Mouse (Mus musculus) MEL (cell line): ENCODE results near the gene Gale. TPM values are rescaled to one million over a fixed set of nuclear protein-coding genes. Genes with fewer than 3 reads are reported as not detected.

ENCODE experiments used
- DNase-seq: peaks from one replicate; pipeline ENCODE4 v3.0.0; 2011; ENCODE audit warnings: low read depth, low spot score
- H3K27ac ChIP-seq: 2 replicates; pipeline ENCODE4 v1.5.1; 2012; ENCODE audit warnings: low read depth, mild to moderate bottlenecking, control low read depth, low read length, moderate library complexity; ENCODE audit not compliant: control insufficient read depth
- H3K27me3 ChIP-seq, 2 experiments: fragments of 150-350 bp in 1 of 2; sonication (generic) in 1 of 2; 2 replicates each; pipeline ENCODE4 v1.6.1; 2012; ENCODE audit warnings: low read length in 2 of 2, mild to moderate bottlenecking in 2 of 2, improper control_type of control experiment in 1 of 2, moderate library complexity in 1 of 2; ENCODE audit not compliant: insufficient read depth in 2 of 2, control insufficient read depth in 1 of 2
- H3K36me3 ChIP-seq, 2 experiments: 2 replicates each; pipeline ENCODE4 v1.6.1; 2012 to 2014; ENCODE audit warnings: low read length in 2 of 2, improper control_type of control experiment in 1 of 2, inconsistent platforms in 1 of 2, mild to moderate bottlenecking in 1 of 2; ENCODE audit not compliant: insufficient read depth in 2 of 2, control insufficient read depth in 1 of 2
- H3K4me1 ChIP-seq, 2 experiments: fragments of 150-350 bp in 1 of 2; sonication (generic) in 1 of 2; 2 replicates each; pipeline ENCODE4 v1.6.1; 2012; ENCODE audit warnings: low read length in 2 of 2, improper control_type of control experiment in 1 of 2, mild to moderate bottlenecking in 1 of 2; ENCODE audit not compliant: insufficient read depth in 2 of 2, control insufficient read depth in 1 of 2
- H3K4me3 ChIP-seq, 2 experiments: fragments of 150-350 bp in 1 of 2; sonication (generic) in 1 of 2; 2 replicates each; pipeline ENCODE4 v1.5.1; 2012; ENCODE audit warnings: low read depth in 2 of 2, low read length in 2 of 2, mild to moderate bottlenecking in 2 of 2, moderate library complexity in 2 of 2, control low read depth in 1 of 2, improper control_type of control experiment in 1 of 2; ENCODE audit not compliant: control insufficient read depth in 1 of 2, insufficient read depth in 1 of 2
- H3K79me2 ChIP-seq: 2 replicates; pipeline ENCODE4 v1.6.1; 2012; ENCODE audit warnings: mild to moderate bottlenecking, low read length, moderate library complexity; ENCODE audit not compliant: control insufficient read depth, poor library complexity, insufficient read depth
- H3K9ac ChIP-seq: 2 replicates; pipeline ENCODE4 v1.6.1; 2012; ENCODE audit warnings: low read depth, mild to moderate bottlenecking, control low read depth, low read length, moderate library complexity; ENCODE audit not compliant: control insufficient read depth, poor library complexity, severe bottlenecking
- H3K9me3 ChIP-seq: fragments of 150-350 bp; sonication (generic); replicated peaks from 2 replicates; pipeline ENCODE4 v1.6.1; 2012; ENCODE audit warnings: mild to moderate bottlenecking, low read length, improper control_type of control experiment, moderate library complexity; ENCODE audit not compliant: insufficient read depth
- BHLHE40 ChIP-seq: IDR thresholded peaks from 2 replicates; pipeline ENCODE4 v1.6.1; 2012; ENCODE audit warnings: low read depth, mild to moderate bottlenecking, inconsistent platforms, low read length, improper control_type of control experiment, borderline replicate concordance
- CHD2 ChIP-seq: IDR thresholded peaks from 2 replicates; pipeline ENCODE4 v1.6.1; 2011; ENCODE audit warnings: low read length, improper control_type of control experiment
- CTCF ChIP-seq, 3 experiments: IDR thresholded peaks in 2 of 3; conservative IDR thresholded peaks in 1 of 3; 2 replicates each; pipeline ENCODE4 v1.5.1; 2011 to 2012; ENCODE audit warnings: low read length in 3 of 3, low read depth in 2 of 3, mild to moderate bottlenecking in 2 of 3, improper control_type of control experiment in 1 of 3, inconsistent platforms in 1 of 3, mixed read lengths in 1 of 3, moderate library complexity in 1 of 3; ENCODE audit not compliant: control insufficient read depth in 1 of 3, insufficient read depth in 1 of 3, poor library complexity in 1 of 3, severe bottlenecking in 1 of 3
- E2F4 ChIP-seq: IDR thresholded peaks from 2 replicates; pipeline ENCODE4 v1.6.1; 2011; ENCODE audit warnings: low read depth, low read length, improper control_type of control experiment, borderline replicate concordance
- ELF1 ChIP-seq: IDR thresholded peaks from 2 replicates; pipeline ENCODE4 v1.6.1; 2014; ENCODE audit warnings: low read depth, mild to moderate bottlenecking, inconsistent platforms, low read length, improper control_type of control experiment, moderate library complexity
- EP300 ChIP-seq, 2 experiments: IDR thresholded peaks; 2 replicates each; pipeline ENCODE4 v1.6.1; 2011; ENCODE audit warnings: improper control_type of control experiment in 2 of 2, low read length in 2 of 2, low read depth in 1 of 2, mild to moderate bottlenecking in 1 of 2
- GABPA ChIP-seq: IDR thresholded peaks from 2 replicates; pipeline ENCODE4 v1.6.1; 2012; ENCODE audit warnings: low read depth, mild to moderate bottlenecking, inconsistent platforms, low read length, improper control_type of control experiment, moderate library complexity
- GATA1 ChIP-seq: IDR thresholded peaks from 2 replicates; pipeline ENCODE4 v1.6.1; 2011; ENCODE audit warnings: low read depth, low read length, improper control_type of control experiment
- MAFK ChIP-seq: IDR thresholded peaks from 2 replicates; pipeline ENCODE4 v1.6.1; 2011; ENCODE audit warnings: low read depth, mild to moderate bottlenecking, low read length, improper control_type of control experiment, borderline replicate concordance
- MAX ChIP-seq: IDR thresholded peaks from 2 replicates; pipeline ENCODE4 v1.6.1; 2011; ENCODE audit warnings: low read length, improper control_type of control experiment
- MAZ ChIP-seq: IDR thresholded peaks from 2 replicates; pipeline ENCODE4 v1.6.1; 2012; ENCODE audit warnings: low read depth, mild to moderate bottlenecking, inconsistent platforms, low read length, improper control_type of control experiment
- MXI1 ChIP-seq: IDR thresholded peaks from 2 replicates; pipeline ENCODE4 v1.6.1; 2011; ENCODE audit warnings: mild to moderate bottlenecking, low read depth, low read length, improper control_type of control experiment
- MYC ChIP-seq: IDR thresholded peaks from 2 replicates; pipeline ENCODE4 v1.6.1; 2011; ENCODE audit warnings: low read depth, mild to moderate bottlenecking, low read length, improper control_type of control experiment, moderate library complexity
- NELFE ChIP-seq: IDR thresholded peaks from 2 replicates; pipeline ENCODE4 v1.6.1; 2011; ENCODE audit warnings: low read depth, low read length, improper control_type of control experiment
- NRF1 ChIP-seq: IDR thresholded peaks from 2 replicates; pipeline ENCODE4 v1.6.1; 2014; ENCODE audit warnings: low read depth, mild to moderate bottlenecking, inconsistent platforms, low read length, improper control_type of control experiment, moderate library complexity; ENCODE audit not compliant: poor library complexity, insufficient read depth, severe bottlenecking
- POLR2AphosphoS2 ChIP-seq: IDR thresholded peaks from 2 replicates; pipeline ENCODE4 v1.6.1; 2011; ENCODE audit warnings: low read length, improper control_type of control experiment
- RAD21 ChIP-seq: IDR thresholded peaks from 2 replicates; pipeline ENCODE4 v1.6.1; 2011; ENCODE audit warnings: mild to moderate bottlenecking, low read depth, low read length, improper control_type of control experiment
- SIN3A ChIP-seq: IDR thresholded peaks from 2 replicates; pipeline ENCODE4 v1.6.1; 2012; ENCODE audit warnings: low read length, improper control_type of control experiment, inconsistent platforms
- TAL1 ChIP-seq: IDR thresholded peaks from 2 replicates; pipeline ENCODE4 v1.6.1; 2012; ENCODE audit warnings: mild to moderate bottlenecking, inconsistent platforms, low read length, moderate library complexity, mixed read lengths
- UBTF ChIP-seq: IDR thresholded peaks from 2 replicates; pipeline ENCODE4 v1.6.1; 2012; ENCODE audit warnings: low read depth, mild to moderate bottlenecking, inconsistent platforms, low read length, improper control_type of control experiment, moderate library complexity, borderline replicate concordance; ENCODE audit not compliant: insufficient read depth
- USF1 ChIP-seq: IDR thresholded peaks from 2 replicates; pipeline ENCODE4 v1.6.1; 2014; ENCODE audit warnings: low read depth, mild to moderate bottlenecking, inconsistent platforms, low read length, improper control_type of control experiment, moderate library complexity
- USF2 ChIP-seq, 2 experiments: IDR thresholded peaks; 2 replicates each; pipeline ENCODE4 v1.6.1; 2011 to 2012; ENCODE audit warnings: improper control_type of control experiment in 2 of 2, low read length in 2 of 2, borderline replicate concordance in 1 of 2, inconsistent platforms in 1 of 2, low read depth in 1 of 2, mild to moderate bottlenecking in 1 of 2; ENCODE audit not compliant: insufficient read depth in 1 of 2
- ZC3H11A ChIP-seq: IDR thresholded peaks from 2 replicates; pipeline ENCODE4 v1.6.1; 2012; ENCODE audit warnings: low read depth, mild to moderate bottlenecking, inconsistent platforms, low read length, improper control_type of control experiment
- ZMIZ1 ChIP-seq: IDR thresholded peaks from 2 replicates; pipeline ENCODE4 v1.6.1; 2012; ENCODE audit warnings: low read depth, mild to moderate bottlenecking, inconsistent platforms, low read length, improper control_type of control experiment, moderate library complexity
- polyA plus RNA-seq, 2 experiments: library from polyadenylated mRNA; stranded (reverse) in 1 of 2; unstranded in 1 of 2; fragments of >175 nt in 1 of 2; fragments of >200 nt in 1 of 2; gene quantifications; 2 replicates each; pipeline versions ENCODE4 v1.2.1 to v1.2.4; 2012; ENCODE audit warnings: low replicate concordance in 2 of 2, low read depth in 1 of 2; ENCODE audit not compliant: insufficient read length in 2 of 2, insufficient read depth in 1 of 2, missing spikeins in 1 of 2
- total RNA-seq: library from RNA; depleted of rRNA; stranded (reverse); fragments of 300-350 nt; gene quantifications from 2 replicates; pipeline ENCODE4 v1.2.3, GENCODE M21; 2012

Gene Gale
- total and polyA plus RNA-seq, 3 experiments, result 24.5 to 31.2 TPM; not detected in 1

GRCm38 (mm10) chr4:136004921-136005320, 41.4 kb downstream of the Gale start (continued):
- TF ChIP-seq MAFK (no peak), CTCF (IDR thresholded peaks at IDR 0.05 in 2 of 3, conservative IDR thresholded peaks at IDR 0.05 in 1 of 3; ENCODE audit: control insufficient read depth in 1 of 3, insufficient read depth in 1 of 3, low read depth in 2 of 3, low read length in 3 of 3, poor library complexity in 1 of 3, severe bottlenecking in 1 of 3) (no peak), USF1 (no peak)

- H3K9ac ChIP-seq, result no peak overlapping the region
- H3K27ac ChIP-seq, result no peak overlapping the region
- TF ChIP-seq MAZ, result no peak
- TF ChIP-seq USF1, result no peak
- no peak for TF ChIP-seq UBTF
- TF ChIP-seq GABPA, result no peak
- no peak for TF ChIP-seq USF2 (IDR thresholded peaks at IDR 0.05; ENCODE audit: borderline replicate concordance in 1 of 2, insufficient read depth in 1 of 2, low read depth in 1 of 2, low read length in 2 of 2)
- TF ChIP-seq ZC3H11A, result no peak
- TF ChIP-seq TAL1, result no peak
- TF ChIP-seq SIN3A, result no peak
- TF ChIP-seq POLR2AphosphoS2, result no peak
- TF ChIP-seq ZMIZ1, result no peak
- no peak for TF ChIP-seq MAFK
- no peak for TF ChIP-seq EP300 (IDR thresholded peaks at IDR 0.05; ENCODE audit: low read depth in 1 of 2, low read length in 2 of 2)
- TF ChIP-seq CHD2, result no peak
- TF ChIP-seq RAD21, result no peak
- TF ChIP-seq, all 39 proteins: peak for 0
- H3K4me1 ChIP-seq, result peaks cover 0 to 3% of the 10 kb centered on the region in 2 experiments; a peak in 1 of 4 replicates
- DNase-seq, result peak; percentile 45
- peaks cover 5 to 40% of the 10 kb centered on the region in 2 experiments for H3K36me3 ChIP-seq
- H3K79me2 ChIP-seq, result no peaks in the 10 kb centered on the region; the same call in 1 of the 2 replicates
- no peaks in the 10 kb centered on the region for H3K9me3 ChIP-seq
- H3K27me3 ChIP-seq, result no peaks in the 10 kb centered on the region
- H3K4me3 ChIP-seq, result no peak overlapping the region
Measured at GRCm38 (mm10) chr4:136006821-136007220, 43.3 kb downstream of the Gale start.

DNA sequence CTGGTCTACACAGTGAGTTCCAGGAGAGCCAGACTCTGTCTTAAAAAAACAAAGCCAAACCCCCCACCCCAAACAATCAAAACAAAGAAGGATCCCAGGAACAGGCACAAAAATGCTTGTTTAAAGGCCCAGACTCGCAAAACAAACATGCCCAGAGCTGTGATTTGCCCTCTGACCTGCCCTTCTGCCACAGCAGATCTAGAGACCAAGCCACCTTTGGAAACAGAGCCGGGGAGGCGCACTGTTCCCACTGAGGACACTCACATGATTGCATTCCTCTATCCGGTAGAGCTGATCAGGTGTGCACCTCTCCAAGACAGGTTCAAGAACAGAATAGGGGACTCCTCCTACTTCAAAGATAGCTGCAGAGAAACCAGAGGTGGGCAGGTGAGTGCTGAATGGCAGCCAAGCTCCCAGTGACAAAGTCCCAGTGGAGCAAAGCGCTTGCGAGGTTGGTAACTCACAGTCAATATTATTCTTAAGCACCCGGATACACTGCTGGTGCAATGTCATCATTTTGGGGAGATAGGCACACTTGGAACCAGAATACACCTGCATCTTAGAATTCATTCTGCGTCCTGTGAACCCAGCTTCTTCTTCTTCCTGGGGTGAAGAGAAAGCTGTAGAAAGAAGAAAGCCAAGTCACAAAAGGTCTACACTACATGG, 45.4 kb downstream of the Gale start:
- Histone ChIP-seq H3K27me3 (no peaks in the 10 kb centered on the region), H3K9me3 (no peaks in the 10 kb centered on the region), H3K9ac (no peak overlapping the region), H3K36me3 (peaks cover 5 to 43% of the 10 kb centered on the region in 2 experiments), H3K4me1 (peaks cover 0 to 3% of the 10 kb centered on the region in 2 experiments; a peak in 1 of 4 replicates), H3K79me2 (no peaks in the 10 kb centered on the region; the same call in 1 of the 2 replicates), H3K27ac (no peak overlapping the region), H3K4me3 (no peak overlapping the region)
- DNase-seq, result no peak
- TF ChIP-seq MYC (no peak), SIN3A (no peak), ZC3H11A (no peak), BHLHE40 (no peak), UBTF (no peak), MXI1 (no peak), ELF1 (no peak), MAX (no peak), GATA1 (no peak), USF1 (no peak), NELFE (no peak), GABPA (no peak), NRF1 (no peak), E2F4 (no peak)
